Mouse (Mus musculus) heart, adult 2 months (tissue): ENCODE results near the gene Myh14. TPM values are rescaled to one million over a fixed set of nuclear protein-coding genes. Genes with fewer than 3 reads are reported as not detected.

Experiments used
- DNase-seq, 2 experiments: peaks; one replicate each; pipeline ENCODE4 v3.0.0; 2021
- H3K27ac ChIP-seq: fragments of 200-600 bp; 2 replicates; pipeline ENCODE4 v1.8.1; 2022
- H3K27me3 ChIP-seq: fragments of 200-500 bp; 2 replicates; pipeline ENCODE4 v1.6.1; 2012; ENCODE audit warnings: mild to moderate bottlenecking, low read length, inconsistent platforms, mixed read lengths; ENCODE audit not compliant: control insufficient read depth, insufficient read depth
- H3K36me3 ChIP-seq: fragments of 200-500 bp; 2 replicates; pipeline ENCODE4 v1.6.1; 2012; ENCODE audit warnings: low read length, inconsistent platforms; ENCODE audit not compliant: control insufficient read depth, insufficient read depth
- H3K4me1 ChIP-seq: fragments of 200-500 bp; 2 replicates; pipeline ENCODE4 v1.6.1; 2011; ENCODE audit warnings: low read length; ENCODE audit not compliant: control insufficient read depth, insufficient read depth
- H3K4me3 ChIP-seq: fragments of 200-600 bp; 2 replicates; pipeline ENCODE4 v1.8.1; 2022
- H3K79me2 ChIP-seq: fragments of 200-500 bp; replicated peaks from 2 replicates; pipeline ENCODE4 v1.6.1; 2012; ENCODE audit warnings: mild to moderate bottlenecking, inconsistent platforms, low read length, moderate library complexity, mixed read lengths; ENCODE audit not compliant: control insufficient read depth, insufficient read depth
- H3K9ac ChIP-seq: fragments of 200-500 bp; 2 replicates; pipeline ENCODE4 v1.6.1; 2012; ENCODE audit warnings: low read depth, mild to moderate bottlenecking, control low read depth, inconsistent platforms, low read length, mixed read lengths
- CTCF ChIP-seq: fragments of 200-600 bp; IDR thresholded peaks from 2 replicates; pipeline ENCODE4 v1.8.1; 2022; ENCODE audit warnings: antibody characterized with exemption, mild to moderate bottlenecking, moderate library complexity
- EP300 ChIP-seq: fragments of 200-500 bp; IDR thresholded peaks from 2 replicates; pipeline ENCODE4 v1.6.1; 2011; ENCODE audit warnings: low read depth, low read length, control low read depth; ENCODE audit not compliant: insufficient read depth
- POLR2A ChIP-seq: fragments of 200-500 bp; IDR thresholded peaks from 2 replicates; pipeline ENCODE4 v1.6.1; 2011; ENCODE audit warnings: mild to moderate bottlenecking, low read depth, low read length, control low read depth; ENCODE audit not compliant: insufficient read depth
- WGBS: fragments of 180-500 bp; shearing (Covaris S2); methylation state at CpG from one replicate; pipeline ENCODE4 v1.1.7; 2018; 5-methylcytosine and 5-hydroxymethylcytosine counted together
- intact Hi-C: fragments of 180-260 bp; cut with DNase I; formaldehyde crosslinking; loops from one replicate; pipeline ENCODE4 v1.15.1; 2025
- polyA plus RNA-seq: library from polyadenylated mRNA; depleted of rRNA; stranded (reverse); fragments of >200 nt; gene quantifications from 2 replicates; pipeline ENCODE4 v1.2.3, GENCODE M21; 2012
- total RNA-seq, 2 experiments: library from RNA; stranded (reverse); gene quantifications; 2 replicates each; pipeline ENCODE4 v1.2.3; 2021

Myh14 gene
- total and polyA plus RNA-seq, 3 experiments: 23.1 to 96.6 (median 79.4) TPM

- no peaks in the 10 kb centered on the region for H3K36me3 ChIP-seq
- intact Hi-C loops: no loop called here
- no peaks in the 10 kb centered on the region for H3K4me1 ChIP-seq
- WGBS: 73% methylated on average over 10 of the region's 10 CpGs
- TF ChIP-seq CTCF (no peak), POLR2A (no peak), EP300 (no peak)
- no peaks in the 10 kb centered on the region for H3K79me2 ChIP-seq
- H3K9ac ChIP-seq: no peak overlapping the region
- H3K4me3 ChIP-seq: no peak overlapping the region
- H3K27ac ChIP-seq: no peak overlapping the region
- H3K27me3 ChIP-seq: peaks cover 5% of the 10 kb centered on the region
- no peak for DNase-seq
Measured at GRCm38 (mm10) chr7:44600691-44601262, 69.9 kb downstream of the Myh14 start.

- 70% methylated on average over 12 of the region's 12 CpGs for WGBS
- Histone ChIP-seq H3K4me3 (no peak overlapping the region), H3K36me3 (no peaks in the 10 kb centered on the region), H3K27ac (no peak overlapping the region), H3K9ac (no peak overlapping the region), H3K79me2 (no peaks in the 10 kb centered on the region), H3K4me1 (peaks cover 1% of the 10 kb centered on the region; the same call in 1 of the 2 replicates), H3K27me3 (peaks cover 2% of the 10 kb centered on the region; the same call in 1 of the 2 replicates)
- intact Hi-C loops: no loop called here
- TF ChIP-seq CTCF (no peak), EP300 (no peak), POLR2A (no peak)
- no peak for DNase-seq
Measured at GRCm38 (mm10) chr7:44598336-44598735, 72.3 kb downstream of the Myh14 start.

DNA sequence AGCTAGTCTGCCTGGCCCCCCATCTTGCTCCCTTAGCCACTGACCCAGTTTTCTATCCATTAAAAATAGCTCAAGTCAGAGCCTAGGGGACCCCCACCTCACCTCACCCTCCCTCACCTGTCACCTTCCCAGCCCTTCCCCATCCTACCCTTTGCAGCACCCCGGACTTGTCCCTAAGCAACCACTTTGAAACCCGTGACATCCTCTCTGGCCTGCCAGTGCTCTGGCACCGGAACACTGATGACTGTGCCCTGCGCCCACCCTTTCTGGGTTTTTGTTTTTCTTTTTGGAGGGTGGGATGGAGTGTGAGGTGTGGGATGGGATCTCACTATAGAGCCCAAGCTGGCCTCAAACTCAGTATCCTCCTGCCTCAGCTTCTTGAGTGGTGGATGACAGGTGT, 73.0 kb downstream of the Myh14 start:
- Histone ChIP-seq H3K36me3 (no peaks in the 10 kb centered on the region), H3K4me3 (no peak overlapping the region), H3K27me3 (peaks cover 5% of the 10 kb centered on the region; the same call in 1 of the 2 replicates), H3K79me2 (no peaks in the 10 kb centered on the region), H3K27ac (no peak overlapping the region), H3K4me1 (peaks cover 1% of the 10 kb centered on the region; the same call in 1 of the 2 replicates), H3K9ac (no peak overlapping the region)
- DNase-seq: no peak
- WGBS: 80% methylated on average over 4 of the region's 4 CpGs
- TF ChIP-seq POLR2A (no peak), EP300 (no peak), CTCF (no peak)
- intact Hi-C loops: no loop called here

- intact Hi-C loops: no loop called here
- no peak for TF ChIP-seq EP300
- TF ChIP-seq CTCF: no peak
- no peak for TF ChIP-seq POLR2A
Measured at GRCm38 (mm10) chr7:44596996-44597538, 73.6 kb downstream of the Myh14 start.

DNA sequence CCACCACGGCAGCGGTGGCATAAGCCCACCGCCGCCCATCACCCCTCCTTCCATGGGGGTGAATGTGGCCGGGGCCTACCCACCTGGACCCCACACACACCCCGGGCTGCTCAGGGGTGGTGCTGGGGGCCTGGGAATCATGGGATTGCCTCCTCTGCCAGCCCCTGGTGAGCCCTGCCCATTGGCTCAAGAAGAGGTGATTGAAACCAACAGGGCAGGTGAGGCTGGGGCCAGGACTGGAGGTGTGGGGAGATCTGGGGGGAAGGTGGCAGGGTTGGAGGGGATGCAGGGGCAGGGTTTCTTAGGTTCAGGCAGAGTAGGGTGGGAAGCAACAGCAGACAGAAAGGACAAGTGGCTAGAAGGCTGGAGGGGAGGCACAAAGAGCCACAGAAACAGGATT, 74.6 kb downstream of the Myh14 start:
- TF ChIP-seq EP300 (no peak), CTCF (no peak), POLR2A (no peak)
- Histone ChIP-seq H3K4me1 (peaks cover 1% of the 10 kb centered on the region; the same call in 1 of the 2 replicates), H3K36me3 (no peaks in the 10 kb centered on the region), H3K4me3 (no peak overlapping the region), H3K9ac (no peak overlapping the region), H3K27me3 (peaks cover 7% of the 10 kb centered on the region), H3K27ac (no peak overlapping the region), H3K79me2 (no peaks in the 10 kb centered on the region)
- no peak for DNase-seq
- 88% methylated on average over 6 of the region's 6 CpGs for WGBS
- intact Hi-C loops: no loop called here

More at GRCm38 (mm10) chr7:44596996-44597538, 73.6 kb downstream of the Myh14 start:
- Histone ChIP-seq H3K79me2 (no peaks in the 10 kb centered on the region), H3K27ac (no peak overlapping the region), H3K4me1 (peaks cover 1% of the 10 kb centered on the region; the same call in 1 of the 2 replicates), H3K36me3 (no peaks in the 10 kb centered on the region), H3K4me3 (no peak overlapping the region), H3K27me3 (peaks cover 5% of the 10 kb centered on the region; the same call in 1 of the 2 replicates), H3K9ac (no peak overlapping the region)
- 48% methylated on average over 5 of the region's 5 CpGs for WGBS
- DNase-seq: no peak

DNA sequence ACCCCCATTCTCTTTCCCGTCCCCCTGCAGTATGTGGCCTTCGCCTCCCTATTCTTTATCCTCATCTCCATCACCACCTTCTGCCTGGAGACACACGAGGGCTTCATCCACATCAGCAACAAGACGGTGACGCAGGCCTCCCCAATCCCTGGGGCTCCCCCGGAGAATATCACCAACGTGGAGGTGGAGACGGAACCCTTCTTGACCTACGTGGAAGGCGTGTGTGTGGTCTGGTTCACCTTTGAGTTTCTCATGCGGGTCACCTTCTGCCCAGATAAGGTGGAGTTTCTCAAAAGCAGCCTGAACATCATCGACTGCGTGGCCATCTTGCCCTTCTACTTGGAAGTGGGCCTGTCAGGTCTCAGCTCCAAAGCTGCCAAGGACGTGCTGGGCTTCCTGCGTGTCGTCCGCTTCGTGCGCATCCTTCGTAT, 75.5 kb downstream of the Myh14 start:
- Histone ChIP-seq H3K27ac (no peak overlapping the region), H3K4me1 (peaks cover 1% of the 10 kb centered on the region; the same call in 1 of the 2 replicates), H3K4me3 (no peak overlapping the region), H3K36me3 (no peaks in the 10 kb centered on the region), H3K9ac (no peak overlapping the region), H3K79me2 (no peaks in the 10 kb centered on the region), H3K27me3 (peaks cover 7% of the 10 kb centered on the region)
- TF ChIP-seq EP300: no peak
- no peak for TF ChIP-seq POLR2A
- TF ChIP-seq CTCF: no peak
- no peak for DNase-seq
- intact Hi-C loops: no loop called here
- 90% methylated on average over 20 of the region's 20 CpGs for WGBS
